Mouse (Mus musculus) limb, embryonic 11.5 days (tissue): ENCODE data around the gene Hspa1l. TPM values are rescaled to one million over a fixed set of nuclear protein-coding genes. Genes with fewer than 3 reads are reported as not detected.

Experiments
- ATAC-seq: fragments of 200-750 bp; cut with Nextera tagmentation; 2 replicates; pipeline ENCODE4 v1.8.0; 2017; ENCODE audit warnings: low read depth; ENCODE audit not compliant: insufficient number of reproducible peaks, low FRiP score, low TSS enrichment
- DNase-seq: peaks from one replicate; pipeline ENCODE4 v3.0.0-alpha.2; 2015; ENCODE audit warnings: low spot score
- H3K27ac ChIP-seq: fragments of 300-500 bp; sonication (generic); replicated peaks from 2 replicates; pipeline ENCODE4 v1.5.1; 2014; ENCODE audit warnings: low read depth, mild to moderate bottlenecking, low read length
- H3K27me3 ChIP-seq: fragments of 300-500 bp; sonication (generic); 2 replicates; pipeline ENCODE4 v1.6.1; 2014; ENCODE audit warnings: mild to moderate bottlenecking, low read length, mixed read lengths; ENCODE audit not compliant: control insufficient read depth, insufficient read depth
- H3K36me3 ChIP-seq: fragments of 300-500 bp; sonication (generic); 2 replicates; pipeline ENCODE4 v1.6.1; 2014; ENCODE audit warnings: mild to moderate bottlenecking, low read length, moderate library complexity, mixed read lengths; ENCODE audit not compliant: control insufficient read depth, insufficient read depth
- H3K4me1 ChIP-seq: fragments of 300-500 bp; sonication (generic); 2 replicates; pipeline ENCODE4 v1.6.1; 2014; ENCODE audit warnings: low read length, mixed read lengths; ENCODE audit not compliant: control insufficient read depth, insufficient read depth
- H3K4me2 ChIP-seq: fragments of 300-500 bp; sonication (generic); 2 replicates; pipeline ENCODE4 v1.6.1; 2014; ENCODE audit warnings: low read depth, mild to moderate bottlenecking, moderate library complexity; ENCODE audit not compliant: severe bottlenecking
- H3K4me3 ChIP-seq: fragments of 300-500 bp; sonication (generic); 2 replicates; pipeline ENCODE4 v1.5.1; 2014; ENCODE audit warnings: low read depth, low read length
- H3K9ac ChIP-seq: fragments of 300-500 bp; sonication (generic); 2 replicates; pipeline ENCODE4 v1.6.1; 2014; ENCODE audit warnings: mild to moderate bottlenecking, low read length
- H3K9me3 ChIP-seq: fragments of 300-500 bp; sonication (generic); 2 replicates; pipeline ENCODE4 v1.6.1; 2016; ENCODE audit warnings: low read length; ENCODE audit not compliant: control insufficient read depth
- WGBS: fragments of 180-500 bp; shearing (Covaris S2); extraction: QIAGEN DNeasy Blood & Tissue Kit; methylation state at CpG from one replicate; pipeline ENCODE4 v1.1.7; 2014; 5-methylcytosine and 5-hydroxymethylcytosine counted together
- polyA plus RNA-seq: library from polyadenylated mRNA; unstranded; fragments of >200 nt; fragmentation: Nextera tagmentation; extraction: Ambion mirVana; gene quantifications from 2 replicates; pipeline ENCODE4 v1.2.1, GENCODE M21; 2014

The Hspa1l gene
- polyA plus RNA-seq, 1 experiment from 2014 or later: 1.5 TPM

- 96% methylated on average over 7 of the region's 7 CpGs for WGBS
- ATAC-seq (no peak), DNase-seq (no peak)
- Histone ChIP-seq H3K36me3 (peaks cover 48% of the 10 kb centered on the region), H3K27me3 (no peaks in the 10 kb centered on the region), H3K9ac (no peak overlapping the region), H3K9me3 (no peaks in the 10 kb centered on the region), H3K27ac (no peak overlapping the region), H3K4me1 (peaks cover 10% of the 10 kb centered on the region), H3K4me3 (no peak overlapping the region), H3K4me2 (no peak overlapping the region)
Observed at GRCm38 (mm10) chr17:35007387-35007991, 35.0 kb downstream of the Hspa1l start.

- Histone ChIP-seq H3K9ac (no peak overlapping the region), H3K4me2 (no peak overlapping the region), H3K9me3 (no peaks in the 10 kb centered on the region), H3K4me1 (no peaks in the 10 kb centered on the region), H3K27ac (no peak overlapping the region), H3K4me3 (no peak overlapping the region), H3K27me3 (no peaks in the 10 kb centered on the region), H3K36me3 (peaks cover 68% of the 10 kb centered on the region)
- ATAC-seq (no peak), DNase-seq (no peak)
- WGBS: 94% methylated on average over 7 of the region's 7 CpGs
Observed at GRCm38 (mm10) chr17:35009586-35009985, 37.1 kb downstream of the Hspa1l start.

- no peak overlapping the region for H3K9ac ChIP-seq
- DNase-seq (no peak), ATAC-seq (no peak)
- H3K4me2 ChIP-seq: no peak overlapping the region
- no peak overlapping the region for H3K4me3 ChIP-seq
- peaks cover 76% of the 10 kb centered on the region for H3K36me3 ChIP-seq
- no peaks in the 10 kb centered on the region for H3K27me3 ChIP-seq
- 92% methylated on average over 8 of the region's 8 CpGs for WGBS
- no peaks in the 10 kb centered on the region for H3K4me1 ChIP-seq
- no peaks in the 10 kb centered on the region for H3K9me3 ChIP-seq
- no peak overlapping the region for H3K27ac ChIP-seq
Observed at GRCm38 (mm10) chr17:35011440-35011839, 38.9 kb downstream of the Hspa1l start.

- no peak overlapping the region for H3K4me3 ChIP-seq
- H3K4me1 ChIP-seq: no peaks in the 10 kb centered on the region
- no peak overlapping the region for H3K27ac ChIP-seq
- peaks cover 73% of the 10 kb centered on the region for H3K36me3 ChIP-seq
- no peak for DNase-seq
- H3K9me3 ChIP-seq: no peaks in the 10 kb centered on the region
- no peaks in the 10 kb centered on the region for H3K27me3 ChIP-seq
- no peak overlapping the region for H3K9ac ChIP-seq
- no peak for ATAC-seq
- H3K4me2 ChIP-seq: no peak overlapping the region
- WGBS: 85% methylated on average over 13 of the region's 13 CpGs
Observed at GRCm38 (mm10) chr17:35012430-35012829, 39.9 kb downstream of the Hspa1l start.

- no peaks in the 10 kb centered on the region for H3K27me3 ChIP-seq
- no peak overlapping the region for H3K4me2 ChIP-seq
- ATAC-seq (no peak), DNase-seq (no peak)
- H3K36me3 ChIP-seq: peaks cover 69% of the 10 kb centered on the region
- no peak overlapping the region for H3K9ac ChIP-seq
- WGBS: 85% methylated on average over 6 of the region's 6 CpGs
- no peak overlapping the region for H3K27ac ChIP-seq
- H3K9me3 ChIP-seq: no peaks in the 10 kb centered on the region
- H3K4me1 ChIP-seq: no peaks in the 10 kb centered on the region
- H3K4me3 ChIP-seq: no peak overlapping the region
Observed at GRCm38 (mm10) chr17:35013221-35013620, 40.7 kb downstream of the Hspa1l start.

GRCm38 (mm10) chr17:35015296-35015695 is 42.8 kb downstream of the Hspa1l start:
- no peak for ATAC-seq
- Histone ChIP-seq H3K4me3 (no peak overlapping the region), H3K4me1 (no peaks in the 10 kb centered on the region), H3K9ac (no peak overlapping the region), H3K36me3 (peaks cover 60% of the 10 kb centered on the region), H3K4me2 (no peak overlapping the region), H3K9me3 (no peaks in the 10 kb centered on the region), H3K27me3 (no peaks in the 10 kb centered on the region), H3K27ac (no peak overlapping the region)
- DNase-seq: no peak
- 92% methylated on average over 16 of the region's 16 CpGs for WGBS

GRCm38 (mm10) chr17:35016376-35016775 is 43.9 kb downstream of the Hspa1l start, which contains the start of gene Vwa7:
Vwa7 (plus strand) TSS chr17:35016579.
- WGBS: 84% methylated on average over 12 of the region's 12 CpGs
- Histone ChIP-seq H3K4me3 (no peak within 1 kb of the TSS), H3K4me2 (no peak within 1 kb of the TSS), H3K36me3 (peaks cover 50% of the 10 kb centered on the region), H3K4me1 (0 out of 2 replicates have a peak, but pooled peaks cover 1% of the 10 kb centered on the region), H3K9me3 (no peaks in the 10 kb centered on the region), H3K27ac (no peak within 1 kb of the TSS), H3K9ac (no peak within 1 kb of the TSS), H3K27me3 (no peaks in the 10 kb centered on the region)
- DNase-seq: no peak
- no peak for ATAC-seq

GRCm38 (mm10) chr17:35016791-35017705 is 44.5 kb downstream of the Hspa1l start:
- 0 out of 2 replicates have a peak, but pooled peaks cover 2% of the 10 kb centered on the region for H3K4me1 ChIP-seq
- 80% methylated on average over 10 of the region's 10 CpGs for WGBS
- H3K9ac ChIP-seq: no peak overlapping the region
- H3K27ac ChIP-seq: no peak overlapping the region
- no peak overlapping the region for H3K4me2 ChIP-seq
- no peak for DNase-seq
- H3K9me3 ChIP-seq: no peaks in the 10 kb centered on the region
- peaks cover 45% of the 10 kb centered on the region for H3K36me3 ChIP-seq
- H3K4me3 ChIP-seq: no peak overlapping the region
- ATAC-seq: no peak
- H3K27me3 ChIP-seq: no peaks in the 10 kb centered on the region
